Mouse (Mus musculus) forebrain, embryonic 11.5 days (tissue): ENCODE results near the gene Sqstm1. TPM values are rescaled to one million over a fixed set of nuclear protein-coding genes. Genes with fewer than 3 reads are reported as not detected.
"Not testable (repeated sequence)": the region's sequence is repeated elsewhere in the genome, so short reads cannot be mapped to it uniquely, and the experiment has no call there.

Source experiments
- ATAC-seq: fragments of 200-750 bp; cut with Nextera tagmentation; replicated peaks from 2 replicates; pipeline ENCODE4 v1.8.0; 2017; ENCODE audit warnings: moderate TSS enrichment; ENCODE audit not compliant: low FRiP score
- DNase-seq: peaks from one replicate; pipeline ENCODE4 v3.0.0-alpha.2; 2017; ENCODE audit warnings: low spot score
- H3K27ac ChIP-seq: fragments of 300-500 bp; sonication (generic); 2 replicates; pipeline ENCODE4 v1.5.1; 2014; ENCODE audit warnings: low read depth, low read length
- H3K27me3 ChIP-seq: fragments of 300-500 bp; sonication (generic); 2 replicates; pipeline ENCODE4 v1.6.1; 2014; ENCODE audit warnings: mild to moderate bottlenecking, low read length, mixed read lengths; ENCODE audit not compliant: control insufficient read depth, insufficient read depth
- H3K36me3 ChIP-seq: fragments of 300-500 bp; sonication (generic); 2 replicates; pipeline ENCODE4 v1.6.1; 2014; ENCODE audit warnings: mild to moderate bottlenecking, low read length, moderate library complexity, mixed read lengths; ENCODE audit not compliant: control insufficient read depth, insufficient read depth
- H3K4me1 ChIP-seq: fragments of 300-500 bp; sonication (generic); replicated peaks from 2 replicates; pipeline ENCODE4 v1.6.1; 2014; ENCODE audit warnings: low read length, mixed read lengths; ENCODE audit not compliant: control insufficient read depth, insufficient read depth
- H3K4me2 ChIP-seq: fragments of 300-500 bp; sonication (generic); 2 replicates; pipeline ENCODE4 v1.6.1; 2014; ENCODE audit warnings: low read depth, mild to moderate bottlenecking, low read length, moderate library complexity, mixed read lengths; ENCODE audit not compliant: severe bottlenecking
- H3K4me3 ChIP-seq: fragments of 300-500 bp; sonication (generic); 2 replicates; pipeline ENCODE4 v1.5.1; 2014; ENCODE audit warnings: low read depth, low read length
- H3K9ac ChIP-seq: fragments of 300-500 bp; sonication (generic); 2 replicates; pipeline ENCODE4 v1.6.1; 2014; ENCODE audit warnings: low read length
- H3K9me3 ChIP-seq: fragments of 300-500 bp; sonication (generic); 2 replicates; pipeline ENCODE4 v1.6.1; 2016; ENCODE audit warnings: low read length, mixed read lengths; ENCODE audit not compliant: control insufficient read depth
- WGBS: fragments of 180-500 bp; shearing (Covaris S2); extraction: QIAGEN DNeasy Blood & Tissue Kit; methylation state at CpG from one replicate; pipeline ENCODE4 v1.1.7; 2014; 5-methylcytosine and 5-hydroxymethylcytosine counted together
- polyA plus RNA-seq: library from polyadenylated mRNA; unstranded; fragments of >200 nt; fragmentation: Nextera tagmentation; extraction: Ambion mirVana; gene quantifications from 2 replicates; pipeline ENCODE4 v1.2.1, GENCODE M21; 2014

The Sqstm1 gene
- polyA plus RNA-seq, 1 experiment from 2014 or later = 148 TPM

GRCm38 (mm10) chr11:50178532-50179488, 31.8 kb downstream of the Sqstm1 start:
- Histone ChIP-seq H3K4me1 (0 out of 2 replicates have a peak, but pooled peaks cover 2% of the 10 kb centered on the region), H3K9me3 (no peaks in the 10 kb centered on the region), H3K36me3 (no peaks in the 10 kb centered on the region; the same call in 1 of the 2 replicates), H3K4me3 (no peak overlapping the region), H3K4me2 (no peak overlapping the region), H3K27me3 (no peaks in the 10 kb centered on the region), H3K27ac (no peak overlapping the region), H3K9ac (no peak overlapping the region)
- DNase-seq (no peak), ATAC-seq (no peak)
- 84% methylated on average over 5 of the region's 5 CpGs for WGBS

DNA sequence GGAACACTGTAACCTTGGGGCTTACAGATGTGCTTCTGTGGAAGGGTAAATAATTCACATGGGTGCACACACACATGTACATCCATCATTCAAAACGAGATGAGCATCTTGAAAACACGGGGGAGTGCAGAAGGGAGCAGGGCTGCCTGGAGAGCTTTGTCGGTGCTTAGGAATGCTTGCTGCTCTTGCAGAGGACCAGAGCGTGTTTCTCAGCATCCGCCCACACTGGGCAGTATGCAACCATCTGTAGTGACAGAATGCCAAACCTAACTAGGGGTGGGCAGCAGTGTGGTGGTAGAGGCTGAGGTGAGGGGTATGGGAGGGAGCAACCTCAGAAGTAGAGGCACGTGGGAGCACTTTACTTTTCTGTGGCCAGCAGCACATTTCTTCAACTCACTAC, 33.5 kb downstream of the Sqstm1 start:
- ATAC-seq = no peak
- H3K27ac ChIP-seq = no peak overlapping the region
- no peak overlapping the region for H3K4me3 ChIP-seq
- H3K9ac ChIP-seq = no peak overlapping the region
- no peaks in the 10 kb centered on the region for H3K27me3 ChIP-seq
- DNase-seq = no peak
- no peaks in the 10 kb centered on the region; the same call in 1 of the 2 replicates for H3K36me3 ChIP-seq
- H3K4me2 ChIP-seq = no peak overlapping the region
- H3K4me1 ChIP-seq = 0 out of 2 replicates have a peak, but pooled peaks cover 2% of the 10 kb centered on the region
- H3K9me3 ChIP-seq = no peaks in the 10 kb centered on the region
- 83% methylated on average over 6 of the region's 6 CpGs for WGBS

DNA sequence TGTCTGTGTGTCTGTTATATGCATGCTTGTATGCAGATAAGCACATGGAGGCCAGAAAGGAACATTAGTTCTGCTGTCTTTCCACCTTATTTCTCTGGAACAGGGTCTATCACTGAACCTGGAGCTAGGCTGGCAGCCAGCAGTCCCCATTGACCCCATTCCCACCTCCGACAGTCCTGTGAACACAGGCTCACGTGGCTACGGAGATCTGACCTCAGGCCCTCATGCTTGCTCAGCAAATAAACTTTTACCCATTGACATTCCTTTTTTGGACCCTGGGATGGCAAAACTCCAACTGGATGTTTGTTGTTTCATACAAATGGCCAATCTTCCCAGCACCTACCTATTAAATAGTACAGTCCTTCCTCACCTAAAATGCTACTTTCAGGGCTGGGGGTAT, 34.3 kb downstream of the Sqstm1 start:
- no peak overlapping the region for H3K4me2 ChIP-seq
- no peak overlapping the region for H3K27ac ChIP-seq
- no peaks in the 10 kb centered on the region for H3K9me3 ChIP-seq
- 91% methylated on average over 3 of the region's 3 CpGs for WGBS
- no peak overlapping the region for H3K4me3 ChIP-seq
- no peaks in the 10 kb centered on the region for H3K27me3 ChIP-seq
- DNase-seq = no peak
- H3K9ac ChIP-seq = no peak overlapping the region
- ATAC-seq = no peak
- H3K4me1 ChIP-seq = 0 out of 2 replicates have a peak, but pooled peaks cover 2% of the 10 kb centered on the region
- H3K36me3 ChIP-seq = no peaks in the 10 kb centered on the region; the same call in 1 of the 2 replicates

DNA sequence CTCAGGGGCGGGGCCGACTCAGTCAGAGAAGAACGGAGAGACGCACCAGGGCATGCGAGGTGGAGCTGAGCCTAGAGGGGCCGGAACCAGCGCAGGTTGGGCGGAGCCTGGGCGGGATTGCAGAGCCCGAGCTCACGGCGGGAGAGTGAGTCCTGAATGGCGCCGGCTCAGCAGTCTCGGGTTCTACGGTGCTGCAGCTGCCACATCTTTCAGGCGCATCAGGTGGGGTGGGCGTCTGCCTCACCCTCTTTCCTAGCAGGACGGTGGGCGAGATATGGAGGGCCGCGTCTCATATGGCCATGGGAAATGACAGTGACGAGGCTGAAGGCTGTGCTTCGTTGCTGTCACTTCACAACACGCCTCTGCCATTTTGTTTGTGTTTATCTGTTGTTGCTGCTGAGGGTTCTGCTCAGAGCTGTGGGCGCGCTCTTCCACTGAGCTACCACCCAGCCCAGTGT, 35.9 kb downstream of the Sqstm1 start:
- H3K36me3 ChIP-seq = no peaks in the 10 kb centered on the region; the same call in 1 of the 2 replicates
- peak; percentile 99 for DNase-seq
- H3K4me3 ChIP-seq = peak overlapping the region; percentile 67
- peak; percentile 98 for ATAC-seq
- 0 out of 2 replicates have a peak, but pooled peaks cover 2% of the 10 kb centered on the region for H3K4me1 ChIP-seq
- H3K9ac ChIP-seq = peak overlapping the region; percentile 74
- H3K27ac ChIP-seq = peak overlapping the region; percentile 41
- no peaks in the 10 kb centered on the region for H3K27me3 ChIP-seq
- peak overlapping the region; percentile 77 for H3K4me2 ChIP-seq
- 1% methylated on average over 27 of the region's 27 CpGs for WGBS
- no peaks in the 10 kb centered on the region for H3K9me3 ChIP-seq

- not testable (repeated sequence) for H3K27me3 ChIP-seq, H3K36me3 ChIP-seq, DNase-seq, H3K4me1 ChIP-seq, H3K9me3 ChIP-seq
- ATAC-seq = 0 out of 2 replicates have a peak, but pooled peaks have one; percentile 17
- Histone ChIP-seq H3K4me3 (peak within 1 kb of the TSS; percentile 67), H3K27ac (peak within 1 kb of the TSS; percentile 41), H3K4me2 (peak within 1 kb of the TSS; percentile 77), H3K9ac (peak within 1 kb of the TSS; percentile 74)
- 5% methylated on average over 19 of the region's 19 CpGs for WGBS
Measured at GRCm38 (mm10) chr11:50174111-50174729, 36.4 kb downstream of the Sqstm1 start, which contains the start of gene Mrnip. TSS of gene Mrnip (plus strand) at chr11:50174444.

- no peak overlapping the region for H3K9ac ChIP-seq
- no peaks in the 10 kb centered on the region for H3K4me1 ChIP-seq
- H3K27me3 ChIP-seq = no peaks in the 10 kb centered on the region
- H3K27ac ChIP-seq = no peak overlapping the region
- no peak overlapping the region for H3K4me3 ChIP-seq
- 91% methylated on average over 5 of the region's 5 CpGs for WGBS
- no peak overlapping the region for H3K4me2 ChIP-seq
- DNase-seq = no peak
- ATAC-seq = no peak
- H3K36me3 ChIP-seq = no peaks in the 10 kb centered on the region
- H3K9me3 ChIP-seq = no peaks in the 10 kb centered on the region
Measured at GRCm38 (mm10) chr11:50168352-50168751, 42.3 kb downstream of the Sqstm1 start.

- H3K4me2 ChIP-seq = no peak overlapping the region
- no peaks in the 10 kb centered on the region for H3K9me3 ChIP-seq
- no peak overlapping the region for H3K4me3 ChIP-seq
- H3K4me1 ChIP-seq = no peaks in the 10 kb centered on the region
- no peak overlapping the region for H3K9ac ChIP-seq
- H3K27me3 ChIP-seq = no peaks in the 10 kb centered on the region
- no peaks in the 10 kb centered on the region for H3K36me3 ChIP-seq
- DNase-seq = no peak
- ATAC-seq = no peak
- no peak overlapping the region for H3K27ac ChIP-seq
- WGBS = 95% methylated on average over 3 of the region's 3 CpGs
Measured at GRCm38 (mm10) chr11:50162338-50163050, 48.1 kb downstream of the Sqstm1 start.
